Mouse (Mus musculus) liver, embryonic 14.5 days (tissue): ENCODE measurements around the gene Gm32742.

Source experiments
- CTCF ChIP-seq: IDR thresholded peaks from 2 replicates; pipeline ENCODE4 v1.5.1; 2016; ENCODE audit warnings: antibody characterized with exemption, low read depth, control low read depth
- EP300 ChIP-seq: IDR thresholded peaks from 2 replicates; pipeline ENCODE4 v1.6.1; 2016; ENCODE audit warnings: antibody characterized with exemption, low read depth

DNA sequence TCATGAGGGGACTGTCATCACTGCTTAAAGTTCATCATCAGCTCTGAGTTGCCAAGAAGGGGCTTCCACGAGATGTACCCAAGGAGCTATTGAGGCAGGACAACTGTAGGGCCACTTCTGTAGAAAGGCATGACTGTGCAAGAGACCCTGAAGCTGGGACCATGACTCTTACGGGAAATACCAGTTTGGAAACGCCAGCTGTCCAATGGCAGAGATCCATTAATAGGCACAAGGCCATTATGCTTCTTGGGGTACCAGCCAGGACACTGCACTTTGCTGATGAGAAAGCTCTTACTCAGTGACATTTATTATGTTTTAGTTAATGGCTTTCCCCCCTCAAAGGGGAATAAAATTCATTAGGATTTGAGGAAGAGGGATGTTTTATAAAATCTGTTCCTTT lies 24.6 kb downstream of the Gm32742 start:
- TF ChIP-seq EP300 (no peak), CTCF (no peak)
